Mouse (Mus musculus): Measurements from ENCODE around the gene Nlrp10. TPM values are rescaled to one million over a fixed set of nuclear protein-coding genes. Genes with fewer than 3 reads are reported as not detected.

Nlrp10 gene
- polyA plus RNA-seq, 1 experiment from 2014 or later = 18.2 TPM

DNA sequence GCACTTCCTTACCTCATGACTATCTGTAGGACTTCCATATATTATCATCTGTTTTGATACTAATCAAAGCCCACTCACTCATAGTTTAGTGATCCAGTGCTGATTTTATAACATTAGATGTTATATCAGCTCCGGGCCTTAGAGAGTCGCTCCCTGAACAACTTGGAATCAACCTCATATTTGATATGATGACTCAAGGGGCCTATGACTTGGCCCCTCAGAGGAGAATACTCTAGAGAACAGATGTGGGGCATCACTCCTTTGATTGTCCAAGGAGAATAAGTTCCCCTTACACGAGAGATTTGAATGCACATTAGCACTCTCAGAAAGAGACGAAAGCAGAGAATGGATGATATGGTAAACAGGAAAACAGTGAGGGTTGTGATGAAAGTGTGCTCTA is 45.1 kb downstream of the Nlrp10 start, which contains the start of gene Olfr518:
Gene Olfr518 (minus strand): TSS at position 101 of the 400 bp plus-strand sequence.
- no peaks in the 10 kb centered on the region for H3K9me3 ChIP-seq (replicated peaks)
- H3K36me3 ChIP-seq = no peaks in the 10 kb centered on the region
- 64% methylated on average over 4 of the region's 4 CpGs for WGBS
- no peak for ATAC-seq (replicated peaks; ENCODE audit: insufficient number of reproducible peaks, insufficient read depth, low FRiP score, low read depth)
- no peak within 1 kb of the TSS for H3K4me2 ChIP-seq
- H3K27ac ChIP-seq = no peak within 1 kb of the TSS
- no peak within 1 kb of the TSS for H3K9ac ChIP-seq
- H3K4me1 ChIP-seq (replicated peaks) = no peaks in the 10 kb centered on the region
- H3K4me3 ChIP-seq = no peak within 1 kb of the TSS
- H3K27me3 ChIP-seq = no peaks in the 10 kb centered on the region

GRCm38 (mm10) chr7:108872279-108872678 is 57.7 kb downstream of the Nlrp10 start, which contains the start of gene Olfr517:
TSS of gene Olfr517 (minus strand) at chr7:108872379.
- Histone ChIP-seq H3K4me3 (no peak within 1 kb of the TSS), H3K4me2 (no peak within 1 kb of the TSS), H3K9ac (no peak within 1 kb of the TSS), H3K27me3 (no peaks in the 10 kb centered on the region), H3K27ac (no peak within 1 kb of the TSS), H3K36me3 (no peaks in the 10 kb centered on the region), H3K9me3 (replicated peaks) (no peaks in the 10 kb centered on the region), H3K4me1 (replicated peaks) (no peaks in the 10 kb centered on the region)
- WGBS = 61% methylated on average over 2 of the region's 2 CpGs
- ATAC-seq (replicated peaks; ENCODE audit: insufficient number of reproducible peaks, insufficient read depth, low FRiP score, low read depth) = no peak

Other genes starting within 250 kb of the Nlrp10 start
- not detected in 2 replicates for gene Olfr512, start 216.9 kb downstream of the Nlrp10 start, polyA plus RNA-seq (2015; fragmentation: Nextera tagmentation; extraction: Ambion mirVana)
- not detected in 2 replicates for gene Olfr513, start 179.2 kb downstream of the Nlrp10 start, polyA plus RNA-seq (2015; fragmentation: Nextera tagmentation; extraction: Ambion mirVana)
- gene Olfr514, start 104.2 kb downstream of the Nlrp10 start, polyA plus RNA-seq (2015; fragmentation: Nextera tagmentation; extraction: Ambion mirVana) = not detected in 2 replicates
- not detected in 2 replicates for gene Olfr516, start 79.6 kb downstream of the Nlrp10 start, polyA plus RNA-seq (2015; fragmentation: Nextera tagmentation; extraction: Ambion mirVana)
- gene Olfr517, start 57.8 kb downstream of the Nlrp10 start, polyA plus RNA-seq (2015; fragmentation: Nextera tagmentation; extraction: Ambion mirVana) = not detected in 2 replicates
- not detected in 2 replicates for gene Olfr518, start 45.2 kb downstream of the Nlrp10 start, polyA plus RNA-seq (2015; fragmentation: Nextera tagmentation; extraction: Ambion mirVana)
- not detected in 2 replicates for gene Olfr519, start 35.8 kb downstream of the Nlrp10 start, polyA plus RNA-seq (2015; fragmentation: Nextera tagmentation; extraction: Ambion mirVana)
- 43.9 and 51.1 TPM in 2 replicates for gene Eif3f, start 4.2 kb upstream of the Nlrp10 start, polyA plus RNA-seq (2015; fragmentation: Nextera tagmentation; extraction: Ambion mirVana)
- gene Tub, start 20.2 kb upstream of the Nlrp10 start, polyA plus RNA-seq (2015; fragmentation: Nextera tagmentation; extraction: Ambion mirVana) = 0.94 and 2.3 TPM in 2 replicates
- 0.47 and 0.99 TPM in 2 replicates for gene Ric3, start 153.2 kb upstream of the Nlrp10 start, polyA plus RNA-seq (2015; fragmentation: Nextera tagmentation; extraction: Ambion mirVana)
- 2.4 and 4.3 TPM in 2 replicates for gene Lmo1, start 245.0 kb upstream of the Nlrp10 start, polyA plus RNA-seq (2015; fragmentation: Nextera tagmentation; extraction: Ambion mirVana)